Mouse (Mus musculus) heart, embryonic 13.5 days (tissue): ENCODE data around the gene Clmp. TPM values are rescaled to one million over a fixed set of nuclear protein-coding genes. Genes with fewer than 3 reads are reported as not detected.

Source experiments
- ATAC-seq: fragments of 200-750 bp; cut with Nextera tagmentation; 2 replicates; pipeline ENCODE4 v1.8.0; 2017; ENCODE audit warnings: moderate TSS enrichment; ENCODE audit not compliant: insufficient number of reproducible peaks, low FRiP score, low TSS enrichment; ENCODE audit errors: extremely low read depth
- H3K27ac ChIP-seq: fragments of 300-500 bp; sonication (generic); replicated peaks from 2 replicates; pipeline ENCODE4 v1.5.1; 2015; ENCODE audit warnings: moderate library complexity, mild to moderate bottlenecking, inconsistent platforms
- H3K27me3 ChIP-seq: fragments of 300-500 bp; sonication (generic); replicated peaks from 2 replicates; pipeline ENCODE4 v1.6.1; 2015; ENCODE audit warnings: mild to moderate bottlenecking, inconsistent platforms
- H3K36me3 ChIP-seq: fragments of 300-500 bp; sonication (generic); 2 replicates; pipeline ENCODE4 v1.6.1; 2015; ENCODE audit warnings: mild to moderate bottlenecking, inconsistent platforms
- H3K4me1 ChIP-seq: fragments of 300-500 bp; sonication (generic); 2 replicates; pipeline ENCODE4 v1.6.1; 2015; ENCODE audit warnings: inconsistent platforms
- H3K4me2 ChIP-seq: fragments of 300-500 bp; sonication (generic); 2 replicates; pipeline ENCODE4 v1.6.1; 2015; ENCODE audit warnings: inconsistent platforms, mild to moderate bottlenecking, moderate library complexity
- H3K4me3 ChIP-seq: fragments of 300-500 bp; sonication (generic); 2 replicates; pipeline ENCODE4 v1.5.1; 2015; ENCODE audit warnings: moderate library complexity, mild to moderate bottlenecking, inconsistent platforms
- H3K9ac ChIP-seq: fragments of 300-500 bp; sonication (generic); 2 replicates; pipeline ENCODE4 v1.6.1; 2015; ENCODE audit warnings: inconsistent platforms, mild to moderate bottlenecking, moderate library complexity
- H3K9me3 ChIP-seq: fragments of 300-500 bp; sonication (generic); 2 replicates; pipeline ENCODE4 v1.6.1; 2016; ENCODE audit warnings: inconsistent platforms
- WGBS: fragments of 180-500 bp; shearing (Covaris S2); methylation state at CpG from one replicate; pipeline ENCODE4 v1.1.7; 2015; ENCODE audit warnings: mixed read lengths; 5-methylcytosine and 5-hydroxymethylcytosine counted together
- polyA plus RNA-seq: library from polyadenylated mRNA; unstranded; fragments of >200 nt; fragmentation: Nextera tagmentation; extraction: Ambion mirVana; gene quantifications from 2 replicates; pipeline ENCODE4 v1.2.1, GENCODE M21; 2015

The Clmp gene
- polyA plus RNA-seq = 8.4 and 9.4 TPM in 2 replicates

DNA sequence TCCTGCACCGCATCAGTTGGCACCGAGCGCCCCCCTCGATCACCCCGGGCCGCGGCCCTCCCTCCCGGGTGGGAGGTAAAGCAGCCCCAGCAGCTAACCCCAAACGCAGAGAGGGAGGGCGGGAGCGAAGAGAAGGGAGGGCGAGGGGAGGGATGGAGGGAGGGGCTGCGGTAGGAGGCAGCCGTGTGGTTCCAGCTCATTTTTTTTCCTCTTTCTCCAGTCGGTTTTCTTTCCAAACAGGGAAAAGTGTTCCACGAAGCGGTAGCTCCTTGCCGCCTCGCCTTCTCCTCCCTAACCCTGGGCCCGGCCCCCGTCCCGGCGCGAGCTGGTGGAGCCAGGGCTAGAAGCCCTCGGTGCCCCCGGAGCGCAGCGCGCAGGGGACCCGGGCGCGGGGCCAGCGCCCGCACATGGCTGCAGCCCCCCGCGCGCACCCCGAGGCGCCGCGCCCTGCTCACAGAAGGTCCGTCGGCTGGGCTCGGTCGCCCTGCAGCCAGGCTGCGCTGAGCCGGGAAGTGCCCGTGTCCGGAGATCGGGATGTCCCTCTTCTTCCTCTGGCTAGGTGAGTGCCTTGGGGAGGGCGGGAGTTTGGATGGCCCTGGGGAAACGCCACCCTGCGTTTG is at the start of gene Clmp:
TSS of gene Clmp (plus strand) at position 162 of the 620 bp plus-strand sequence.
- peak within 1 kb of the TSS; percentile 98 for H3K4me2 ChIP-seq
- peak; percentile 26; the same call in 1 of the 2 replicates for ATAC-seq
- peak within 1 kb of the TSS; percentile 88 for H3K9ac ChIP-seq
- peak within 1 kb of the TSS; percentile 91 for H3K27ac ChIP-seq
- under 1% methylated on average over 53 of the region's 53 CpGs for WGBS
- H3K4me3 ChIP-seq = peak within 1 kb of the TSS; percentile 77
- H3K4me1 ChIP-seq = peaks cover 5% of the 10 kb centered on the region; the same call in 1 of the 2 replicates
- no peaks in the 10 kb centered on the region for H3K36me3 ChIP-seq
- no peaks in the 10 kb centered on the region for H3K9me3 ChIP-seq
- H3K27me3 ChIP-seq = peaks cover 49% of the 10 kb centered on the region

DNA sequence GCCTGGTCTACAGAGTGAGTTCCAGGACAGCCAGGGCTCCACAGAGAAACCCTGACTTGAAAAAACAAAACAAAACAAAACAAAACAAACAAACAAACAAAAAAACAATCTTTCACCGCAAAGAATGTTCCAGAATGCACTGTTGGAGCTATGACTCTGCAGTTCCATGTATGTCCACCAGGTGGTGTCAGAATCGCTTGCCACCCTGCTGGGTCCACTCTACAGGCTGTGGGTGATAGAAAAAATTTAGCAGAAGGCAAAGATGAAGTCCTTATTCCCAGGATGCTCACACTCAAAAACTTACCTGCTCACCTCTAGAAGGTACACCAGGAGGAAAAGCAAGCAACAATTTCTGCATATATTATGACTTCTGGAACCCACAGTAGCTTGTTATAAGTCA is 49.7 kb upstream of the Clmp start:
- Histone ChIP-seq H3K4me3 (no peak overlapping the region), H3K9ac (no peak overlapping the region), H3K36me3 (no peaks in the 10 kb centered on the region), H3K4me1 (peaks cover 11% of the 10 kb centered on the region), H3K9me3 (no peaks in the 10 kb centered on the region), H3K27ac (no peak overlapping the region), H3K27me3 (no peaks in the 10 kb centered on the region), H3K4me2 (no peak overlapping the region)
- ATAC-seq = no peak
- WGBS = 12% methylated on average over 2 of the region's 2 CpGs

DNA sequence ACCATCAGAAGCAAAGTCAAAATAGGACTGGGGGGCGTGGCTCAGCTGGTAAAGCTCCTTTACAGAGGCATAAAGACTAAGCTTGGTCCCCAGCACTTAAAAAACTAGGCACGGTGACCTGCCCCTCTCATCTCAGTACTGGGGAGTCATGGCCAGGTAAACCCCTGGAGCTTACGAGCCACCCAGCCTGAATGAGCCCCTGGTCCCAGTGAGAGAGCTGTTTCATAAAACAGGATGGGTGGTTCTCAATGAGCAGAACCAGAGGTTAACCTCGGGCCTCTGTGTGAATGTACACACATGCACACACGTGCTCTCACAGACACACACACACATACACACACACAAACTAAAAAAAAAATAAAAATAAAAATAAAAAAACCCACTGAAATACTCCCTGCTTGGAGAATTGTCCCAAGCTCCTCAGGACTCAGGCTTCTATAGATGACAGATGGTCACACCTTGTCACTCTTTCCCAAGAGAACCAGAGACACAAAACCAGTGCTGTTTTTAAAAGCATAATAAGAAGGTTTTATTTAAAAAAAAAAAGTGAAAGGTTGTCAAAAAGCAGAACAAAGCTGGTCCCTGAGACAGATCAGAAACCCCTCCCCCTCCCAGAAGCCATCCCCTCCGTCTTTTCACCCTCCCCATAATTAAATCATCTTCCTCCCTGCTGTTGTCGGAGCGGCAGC is 47.9 kb upstream of the Clmp start:
- Histone ChIP-seq H3K27me3 (peaks cover 10% of the 10 kb centered on the region), H3K4me1 (peaks cover 8% of the 10 kb centered on the region), H3K27ac (no peak overlapping the region), H3K4me2 (peak overlapping the region; percentile 82), H3K36me3 (no peaks in the 10 kb centered on the region), H3K9ac (peak overlapping the region; percentile 79), H3K9me3 (no peaks in the 10 kb centered on the region), H3K4me3 (peak overlapping the region; percentile 59)
- WGBS = 36% methylated on average over 8 of the region's 8 CpGs
- no peak for ATAC-seq

DNA sequence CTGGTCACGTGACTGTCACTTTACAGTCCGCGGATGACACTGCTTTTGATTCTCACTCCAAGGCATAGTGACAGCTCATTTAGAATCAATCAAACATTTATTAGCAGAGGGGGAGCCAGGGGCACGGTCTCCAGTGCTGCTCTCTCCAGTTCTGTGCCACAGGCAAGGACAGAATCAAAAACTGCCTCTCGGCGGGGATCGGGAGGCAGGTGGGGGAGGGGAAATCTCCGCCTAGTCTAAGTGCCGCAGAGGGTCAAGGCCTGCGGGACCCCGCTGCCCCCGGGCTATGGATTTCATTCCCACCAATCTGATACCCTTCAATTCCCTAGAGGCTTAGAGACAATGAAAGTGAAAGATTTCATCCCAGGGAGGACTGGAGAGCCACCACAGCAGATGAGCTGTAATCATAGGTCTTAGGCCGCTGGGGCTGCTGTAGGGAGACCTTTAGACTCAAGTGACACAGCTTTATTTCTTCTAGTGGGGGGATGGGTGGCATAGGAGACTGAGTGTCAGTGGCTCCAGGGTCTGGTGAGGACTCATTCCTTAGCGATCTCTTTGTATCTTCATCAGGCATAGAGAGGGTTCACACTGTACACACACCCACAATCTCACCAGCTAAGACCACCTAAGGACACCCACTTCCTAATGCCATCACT is 47.2 kb upstream of the Clmp start:
- WGBS = 6% methylated on average over 14 of the region's 14 CpGs
- no peaks in the 10 kb centered on the region for H3K9me3 ChIP-seq
- peak overlapping the region; percentile 79 for H3K9ac ChIP-seq
- H3K4me1 ChIP-seq = peaks cover 8% of the 10 kb centered on the region
- H3K36me3 ChIP-seq = no peaks in the 10 kb centered on the region
- H3K4me2 ChIP-seq = peak overlapping the region; percentile 82
- H3K27ac ChIP-seq = no peak overlapping the region
- ATAC-seq = no peak
- H3K27me3 ChIP-seq = peaks cover 10% of the 10 kb centered on the region
- H3K4me3 ChIP-seq = peak overlapping the region; percentile 59

DNA sequence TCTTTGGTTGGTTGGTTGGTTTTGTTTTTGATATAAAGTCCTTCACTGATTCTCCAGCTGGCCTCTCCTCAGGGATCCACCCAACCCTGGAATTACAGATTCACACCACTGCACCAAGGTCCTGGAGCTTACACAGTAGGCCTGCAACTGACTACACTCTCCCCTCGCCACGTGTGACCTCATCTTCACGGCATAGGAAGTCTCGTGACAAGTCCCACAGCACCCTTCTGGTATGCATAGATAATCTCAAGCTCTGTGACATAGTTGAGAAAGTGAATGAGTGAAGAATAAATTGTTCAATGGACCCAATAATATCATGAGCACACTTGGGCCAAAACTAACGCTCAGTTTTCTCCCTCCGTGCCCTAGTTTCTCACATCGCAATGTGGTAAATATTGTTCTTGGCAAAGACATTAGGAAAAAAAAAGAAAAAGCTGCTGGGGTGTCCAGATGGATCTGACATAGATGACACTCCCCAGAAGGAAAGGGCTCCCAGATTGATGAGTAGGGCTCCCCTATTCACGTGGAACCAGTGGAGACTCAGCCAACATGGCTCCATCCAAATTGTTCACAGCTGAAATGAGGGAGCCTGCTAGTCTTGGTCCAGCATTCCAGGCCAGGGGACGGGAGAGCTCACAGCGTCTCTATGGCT is 46.1 kb upstream of the Clmp start:
- Histone ChIP-seq H3K4me2 (no peak overlapping the region), H3K36me3 (no peaks in the 10 kb centered on the region), H3K9me3 (no peaks in the 10 kb centered on the region), H3K4me1 (peaks cover 8% of the 10 kb centered on the region), H3K4me3 (no peak overlapping the region), H3K27me3 (peaks cover 10% of the 10 kb centered on the region), H3K27ac (no peak overlapping the region), H3K9ac (no peak overlapping the region)
- ATAC-seq = no peak
- 64% methylated on average over 10 of the region's 10 CpGs for whole genome bisulfite sequencing

DNA sequence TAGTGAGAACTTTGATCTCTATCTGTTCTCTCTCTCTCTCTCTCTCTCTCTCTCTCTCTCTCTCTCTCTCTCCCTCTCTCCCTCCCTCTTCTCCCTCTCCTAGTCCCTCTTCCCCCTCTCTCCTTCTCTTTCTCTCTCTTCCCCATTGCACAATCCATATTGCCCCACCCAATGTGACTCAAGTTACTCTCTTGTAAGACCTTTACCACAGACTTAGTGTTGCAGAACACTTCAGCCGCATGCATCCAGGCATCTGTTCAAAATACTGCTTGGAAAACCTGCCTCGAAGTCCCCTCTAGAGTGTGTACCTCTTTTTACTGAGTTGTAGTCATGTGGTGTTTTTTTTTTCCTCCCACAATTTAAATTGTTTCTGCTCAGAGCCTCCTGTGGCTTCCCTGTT is 44.4 kb upstream of the Clmp start:
- 82% methylated on average over 2 of the region's 2 CpGs for WGBS
- Histone ChIP-seq H3K36me3 (no peaks in the 10 kb centered on the region), H3K9ac (no peak overlapping the region), H3K4me1 (peaks cover 8% of the 10 kb centered on the region), H3K4me2 (no peak overlapping the region), H3K9me3 (no peaks in the 10 kb centered on the region), H3K4me3 (no peak overlapping the region), H3K27me3 (peaks cover 10% of the 10 kb centered on the region), H3K27ac (no peak overlapping the region)
- no peak for ATAC-seq

DNA sequence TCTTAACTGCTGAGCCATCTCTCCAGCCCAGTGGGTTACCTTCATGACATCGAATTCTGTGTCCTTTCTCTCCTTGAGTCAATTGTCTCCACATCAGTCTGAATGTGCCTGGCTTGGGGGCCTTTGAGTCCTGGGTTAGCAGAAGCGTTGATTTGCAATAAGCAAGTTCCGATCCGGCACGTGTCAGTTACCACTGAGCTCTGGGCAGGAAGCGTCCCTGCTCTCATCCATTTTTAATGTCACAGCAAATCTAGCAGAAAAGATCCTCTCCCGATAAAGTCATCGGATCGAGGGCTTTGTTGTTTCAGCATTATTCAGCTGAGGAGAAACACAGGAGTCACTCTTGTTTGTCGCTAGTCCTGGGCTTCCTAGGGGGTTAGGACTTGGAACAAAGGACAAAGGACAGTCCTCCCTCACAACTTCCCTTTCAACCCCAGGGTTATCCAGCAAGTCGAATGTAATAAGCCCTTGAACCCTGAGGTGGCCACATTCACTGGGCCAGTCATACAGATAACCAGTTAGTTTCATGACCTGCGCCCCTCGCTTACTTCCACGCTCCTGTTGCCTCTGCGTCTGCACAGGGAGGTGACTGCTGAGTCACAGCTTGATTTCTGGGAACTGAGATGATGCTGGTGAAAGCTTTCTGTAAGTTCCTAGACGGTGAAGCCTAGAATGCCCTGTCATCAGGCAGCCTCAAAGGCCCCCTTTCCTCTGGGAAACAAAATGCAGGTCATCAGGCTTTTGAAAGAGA is 43.1 kb upstream of the Clmp start:
- Histone ChIP-seq H3K27ac (no peak overlapping the region), H3K27me3 (peaks cover 10% of the 10 kb centered on the region), H3K9ac (no peak overlapping the region), H3K4me1 (peaks cover 8% of the 10 kb centered on the region), H3K9me3 (no peaks in the 10 kb centered on the region), H3K4me3 (no peak overlapping the region), H3K36me3 (no peaks in the 10 kb centered on the region), H3K4me2 (no peak overlapping the region)
- 28% methylated on average over 16 of the region's 16 CpGs for WGBS
- ATAC-seq = no peak

DNA sequence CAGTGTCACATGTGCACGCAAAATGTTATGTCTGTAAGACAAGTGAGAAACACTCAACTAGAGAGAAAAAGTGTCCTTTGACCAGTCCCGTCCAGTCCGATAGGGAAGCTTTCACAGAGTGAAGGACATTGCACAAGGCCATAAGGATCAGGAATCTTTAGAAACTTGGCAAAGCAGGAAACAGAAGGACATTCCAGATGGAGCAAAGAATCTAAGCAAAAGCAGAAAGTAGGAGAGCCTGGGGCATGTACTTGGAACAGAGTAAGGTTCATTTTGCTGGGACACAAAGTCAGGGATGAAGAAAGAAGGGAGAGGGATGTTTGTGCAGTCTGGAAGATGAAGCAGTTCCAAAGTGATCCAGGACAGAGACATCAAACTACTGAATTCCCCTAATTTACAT is 36.3 kb upstream of the Clmp start:
- 86% methylated on average over 3 of the region's 3 CpGs for WGBS
- H3K4me1 ChIP-seq = peaks cover 6% of the 10 kb centered on the region; the same call in 1 of the 2 replicates
- ATAC-seq = no peak
- H3K27me3 ChIP-seq = no peaks in the 10 kb centered on the region
- no peak overlapping the region for H3K9ac ChIP-seq
- no peaks in the 10 kb centered on the region for H3K36me3 ChIP-seq
- no peak overlapping the region for H3K4me2 ChIP-seq
- no peak overlapping the region for H3K4me3 ChIP-seq
- no peaks in the 10 kb centered on the region for H3K9me3 ChIP-seq
- no peak overlapping the region for H3K27ac ChIP-seq

DNA sequence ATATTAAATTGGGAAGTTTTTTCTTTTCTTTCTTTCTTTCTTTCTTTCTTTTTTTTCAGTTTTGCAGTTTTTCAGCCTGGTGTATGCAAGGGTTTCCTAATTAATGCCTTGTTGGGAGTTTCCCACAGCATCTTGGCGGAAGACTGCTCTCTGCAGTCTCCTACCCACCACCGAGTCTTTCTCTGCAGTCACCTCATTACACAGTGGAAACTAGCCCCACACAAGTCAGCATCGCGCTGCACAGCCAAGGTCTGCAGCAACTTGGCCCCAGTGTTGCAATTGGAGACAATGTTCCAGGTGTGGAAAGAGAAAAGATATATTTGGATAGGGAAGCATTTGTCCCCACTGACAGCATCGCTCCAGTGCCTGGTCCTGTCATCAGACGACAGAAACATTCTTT is 35.8 kb upstream of the Clmp start:
- H3K27me3 ChIP-seq = no peaks in the 10 kb centered on the region
- peaks cover 6% of the 10 kb centered on the region; the same call in 1 of the 2 replicates for H3K4me1 ChIP-seq
- no peak overlapping the region for H3K4me2 ChIP-seq
- H3K9me3 ChIP-seq = no peaks in the 10 kb centered on the region
- no peak overlapping the region for H3K4me3 ChIP-seq
- no peak for ATAC-seq
- no peaks in the 10 kb centered on the region for H3K36me3 ChIP-seq
- no peak overlapping the region for H3K27ac ChIP-seq
- no peak overlapping the region for H3K9ac ChIP-seq
- 66% methylated on average over 6 of the region's 6 CpGs for WGBS

DNA sequence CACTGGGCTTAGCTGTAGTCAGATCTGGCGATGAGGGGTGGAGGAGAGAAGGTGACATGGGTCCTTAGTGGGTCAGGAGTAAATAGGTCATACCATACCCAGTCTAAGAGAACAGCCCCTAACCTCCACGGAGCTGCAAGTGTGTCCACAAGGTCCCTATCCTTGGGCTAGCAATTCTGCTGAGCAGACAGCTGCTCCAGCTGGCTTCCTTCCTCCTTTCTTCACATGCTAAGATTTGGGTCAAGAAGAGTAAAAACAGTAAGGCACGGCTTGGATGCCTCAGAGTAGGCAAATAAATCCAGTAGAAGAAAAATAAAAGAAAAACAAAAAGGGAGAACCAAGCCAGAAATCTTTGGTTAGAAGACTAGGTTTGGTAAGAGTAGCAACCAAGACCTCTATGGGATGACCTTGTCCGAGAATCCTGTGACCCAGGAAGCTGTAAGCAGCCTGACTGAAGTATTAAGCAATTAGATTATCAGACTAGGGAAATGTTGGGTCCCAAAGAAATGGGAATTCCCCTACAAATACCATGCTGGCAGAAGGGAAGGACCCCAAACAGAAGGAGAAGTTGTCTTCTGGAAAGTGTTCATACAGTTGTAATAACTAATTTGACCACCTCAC is 34.4 kb upstream of the Clmp start:
- Histone ChIP-seq H3K4me2 (no peak overlapping the region), H3K36me3 (no peaks in the 10 kb centered on the region), H3K27ac (no peak overlapping the region), H3K9ac (no peak overlapping the region), H3K27me3 (no peaks in the 10 kb centered on the region), H3K4me1 (peaks cover 6% of the 10 kb centered on the region; the same call in 1 of the 2 replicates), H3K4me3 (no peak overlapping the region), H3K9me3 (no peaks in the 10 kb centered on the region)
- ATAC-seq = no peak
- 75% methylated on average over 4 of the region's 4 CpGs for WGBS
